Mouse (Mus musculus) adrenal gland, adult 2 months (tissue): ENCODE results near the gene Mapre3. TPM values are rescaled to one million over a fixed set of nuclear protein-coding genes. Genes with fewer than 3 reads are reported as not detected.
A peak's percentile ranks its signal among the peaks of the same experiment; 100 is the strongest.
"Not testable (repeated sequence)": the region's sequence is repeated elsewhere in the genome, so short reads cannot be mapped to it uniquely, and the experiment has no call there.

Experiments used
- DNase-seq: peaks from one replicate; pipeline ENCODE4 v3.0.0; 2021
- polyA plus RNA-seq: library from polyadenylated mRNA; depleted of rRNA; stranded (reverse); fragments of >200 nt; gene quantifications from 2 replicates; pipeline ENCODE4 v1.2.3, GENCODE M21; 2012
- total RNA-seq, 2 experiments: library from RNA; stranded (reverse); gene quantifications; 2 replicates each; pipeline ENCODE4 v1.2.3; 2021

The Mapre3 gene
- total and polyA plus RNA-seq, 3 experiments = 60.0 to 134 (median 79.0) TPM

DNA sequence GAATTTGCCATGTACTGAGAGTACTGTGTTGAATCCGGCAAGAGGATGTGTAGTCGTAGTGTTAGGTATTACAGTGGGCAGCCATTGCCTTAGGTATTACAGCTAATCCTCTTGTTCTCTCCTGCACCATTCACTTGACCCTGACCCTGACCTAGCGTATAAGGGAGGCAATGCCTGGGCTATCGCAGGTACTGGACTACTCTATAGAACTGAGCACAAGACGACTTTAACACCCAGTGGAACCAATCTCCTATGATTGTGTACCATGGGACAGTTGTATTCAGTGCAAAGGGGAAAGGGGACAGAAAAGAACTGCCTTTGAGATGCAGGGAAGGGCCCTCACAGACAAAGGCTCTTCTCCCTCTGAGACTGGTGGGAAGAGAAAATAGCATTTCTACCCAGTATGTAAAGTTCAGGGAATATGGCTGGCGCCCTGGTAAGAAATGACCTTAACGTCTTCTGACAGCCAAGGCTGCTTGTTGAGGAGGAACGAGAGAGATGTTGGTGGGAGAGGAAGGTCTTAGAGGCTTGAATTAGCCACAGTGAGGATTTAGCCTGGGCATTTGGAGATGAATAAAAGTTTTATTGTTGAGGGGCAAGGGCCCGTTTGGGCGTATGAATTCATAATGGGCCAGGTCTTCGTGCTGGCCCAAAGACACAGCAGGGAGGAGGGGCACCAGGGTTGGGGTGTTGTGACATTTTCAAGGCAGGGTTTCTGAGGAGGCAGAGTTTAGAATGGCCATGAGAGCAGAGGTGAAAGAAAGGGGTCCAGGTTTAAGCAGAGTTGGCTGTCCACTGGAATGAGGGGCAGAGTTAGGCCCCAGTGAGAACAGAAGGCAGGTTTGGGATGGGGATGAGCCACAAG lies 9.9 kb downstream of the Mapre3 start:
- no peak for DNase-seq

DNA sequence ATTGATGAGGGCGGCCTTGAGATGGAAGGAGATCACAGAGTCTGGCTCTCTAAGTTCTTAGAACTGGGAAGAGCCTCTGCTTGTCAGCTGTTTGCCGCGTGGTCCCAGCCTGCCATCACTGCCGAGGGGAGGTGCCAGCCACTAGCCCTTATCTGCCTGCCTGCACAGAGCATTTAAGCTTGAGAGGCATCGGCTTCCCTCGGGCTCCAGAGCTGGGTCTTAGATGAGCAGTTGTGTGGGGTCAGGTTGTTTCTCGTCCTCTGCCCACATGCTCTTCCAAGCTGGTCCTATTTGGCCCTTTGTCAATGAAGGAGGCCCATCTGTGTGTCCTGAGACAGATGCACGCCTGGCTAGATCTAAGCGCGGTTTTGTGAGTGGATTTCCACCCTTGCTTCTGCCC lies 10.7 kb downstream of the Mapre3 start:
- DNase-seq = peak; percentile 25

DNA sequence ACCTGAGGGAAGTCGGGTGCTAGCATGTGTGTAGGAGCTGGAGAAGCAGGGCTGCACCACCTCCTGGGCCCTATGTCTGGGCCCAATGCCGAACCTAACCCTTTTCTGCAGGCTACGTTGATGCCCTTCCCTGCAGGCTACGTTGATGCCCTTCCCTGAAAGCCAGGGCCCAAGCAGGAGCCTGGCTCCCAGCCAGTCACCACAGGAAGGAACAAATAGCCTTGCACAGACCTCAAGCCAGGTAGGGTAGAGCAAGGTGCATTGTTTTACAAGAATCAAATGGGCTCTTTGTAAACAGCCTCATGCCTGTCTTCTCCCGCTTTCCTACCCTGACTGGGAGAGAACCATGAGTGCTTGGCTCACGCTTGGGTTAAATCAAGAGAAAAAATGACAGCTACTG lies 11.4 kb downstream of the Mapre3 start:
- DNase-seq = no peak

DNA sequence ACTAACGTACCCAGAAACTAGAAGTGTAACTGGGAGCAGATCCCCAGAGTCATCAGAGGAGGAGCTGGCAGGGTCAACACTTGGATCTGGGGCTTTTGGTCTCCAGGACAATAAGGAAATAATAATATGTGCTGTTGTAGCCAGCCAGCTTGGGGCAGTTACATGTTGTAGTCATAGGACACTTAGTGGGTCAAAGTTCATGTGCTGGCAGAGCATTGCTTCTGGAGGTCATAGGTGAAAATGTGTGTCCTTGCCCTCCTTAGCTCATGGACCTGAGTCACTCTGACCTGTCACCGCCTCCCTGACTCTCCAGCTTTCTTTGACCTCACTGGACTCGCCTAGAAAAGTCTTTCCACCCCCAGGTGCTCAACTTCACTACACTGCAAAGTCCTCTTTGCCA lies 19.0 kb downstream of the Mapre3 start:
- DNase-seq = peak; percentile 69

DNA sequence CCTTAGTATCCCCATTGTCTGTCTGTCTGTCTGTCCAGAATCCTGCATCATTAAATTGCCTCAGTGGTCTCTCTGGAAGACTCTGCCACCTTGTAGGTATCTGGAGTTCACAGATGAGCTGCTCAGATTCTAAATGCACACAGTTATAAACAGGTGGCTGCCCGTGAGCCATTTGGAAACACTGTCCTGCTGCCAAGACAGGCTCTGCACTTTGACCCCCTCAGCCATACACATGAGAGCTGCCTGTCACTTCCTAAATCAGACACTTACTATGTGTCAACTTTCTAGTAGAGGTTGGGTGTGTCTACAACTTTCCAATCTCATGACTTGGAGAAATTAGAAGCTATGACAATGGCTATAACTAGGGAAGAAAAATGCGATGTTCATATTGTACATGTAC lies 25.3 kb downstream of the Mapre3 start:
- DNase-seq = no peak

DNA sequence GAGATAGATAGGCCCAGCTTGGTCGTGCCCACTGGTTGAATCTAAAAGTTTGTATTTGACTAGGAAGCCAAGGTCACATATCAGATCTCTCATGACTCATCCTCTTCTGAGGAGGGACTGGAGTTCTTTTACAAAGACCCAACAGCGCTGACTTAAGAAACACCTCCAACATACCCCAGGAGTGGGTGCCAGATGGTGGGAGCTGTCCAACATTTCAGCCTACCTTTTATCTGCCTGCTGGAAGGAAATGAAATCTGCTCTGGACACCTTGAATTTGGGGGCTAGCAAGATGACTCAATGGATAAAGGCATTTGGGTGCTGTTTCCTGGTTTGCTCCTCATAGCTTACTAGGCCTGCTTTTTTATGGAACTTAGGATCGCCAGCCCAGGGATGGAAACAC lies 27.5 kb downstream of the Mapre3 start:
- DNase-seq = no peak

DNA sequence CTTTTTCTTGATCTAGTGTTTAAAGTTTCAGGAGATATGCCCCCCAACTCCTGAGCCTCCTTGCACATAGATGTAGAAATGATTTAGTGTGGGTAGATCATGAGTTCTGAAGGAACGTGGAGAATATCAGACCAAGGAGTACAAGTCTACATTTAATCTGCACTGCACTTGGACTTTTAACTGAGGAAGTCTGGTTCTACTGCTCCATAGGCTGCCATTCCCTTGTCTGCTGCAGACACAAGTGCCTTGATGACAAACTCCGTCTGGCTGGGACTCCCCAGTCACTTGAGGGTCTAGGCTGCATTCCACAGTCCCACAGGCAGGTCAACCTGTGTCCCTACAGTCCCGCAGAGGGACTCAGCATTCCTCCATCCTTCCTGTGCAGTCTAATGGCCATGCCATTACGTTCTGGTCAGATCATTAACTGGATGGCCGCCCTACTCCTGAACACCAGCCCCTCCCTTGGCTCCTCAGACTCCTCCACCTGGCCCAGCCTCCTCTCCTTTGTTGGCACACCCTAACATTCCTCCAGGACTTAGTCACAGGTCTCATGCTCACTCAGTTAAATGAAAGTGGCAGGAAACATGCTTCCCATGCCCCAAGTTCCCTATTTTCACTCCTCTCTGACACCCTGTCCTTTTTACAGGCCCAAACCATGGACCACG lies 35.6 kb downstream of the Mapre3 start:
- no peak for DNase-seq

DNA sequence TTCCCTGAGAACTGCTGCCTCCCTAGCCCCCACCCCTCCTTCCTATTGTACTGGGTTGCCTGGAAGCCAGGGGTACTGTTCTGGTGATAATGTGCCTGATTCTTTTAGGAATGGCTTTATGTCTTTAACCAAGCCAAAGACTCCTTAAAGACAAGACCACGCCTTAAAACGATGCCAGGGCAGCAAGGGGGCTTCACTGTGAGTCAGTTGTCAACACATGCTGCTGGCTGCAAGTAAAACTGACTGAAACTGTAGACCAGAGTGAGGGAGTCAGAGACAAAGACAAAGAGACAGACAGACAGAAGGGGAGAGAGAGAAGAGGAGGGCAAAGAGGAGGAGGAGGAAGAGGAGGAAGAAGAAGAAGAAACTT lies 36.1 kb downstream of the Mapre3 start:
- no peak for DNase-seq

DNA sequence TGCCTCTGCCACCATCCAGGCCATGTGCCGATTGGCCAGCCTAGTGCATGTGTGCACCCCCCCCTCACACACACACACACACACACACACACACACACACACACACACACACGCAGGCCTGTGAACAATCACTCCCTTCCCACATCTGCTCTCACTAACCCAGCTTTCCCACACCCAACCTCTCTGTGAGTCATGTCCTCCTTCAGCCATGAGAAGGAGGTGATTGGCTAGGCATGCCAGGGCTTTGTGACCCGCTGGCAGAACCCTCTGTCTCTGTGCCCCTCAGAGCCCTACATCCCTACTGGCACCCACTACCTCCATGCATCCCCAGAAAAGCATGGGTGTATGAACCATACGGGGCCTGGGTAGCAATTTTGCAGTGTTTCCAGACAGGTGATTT lies 39.1 kb downstream of the Mapre3 start:
- no peak for DNase-seq

DNA sequence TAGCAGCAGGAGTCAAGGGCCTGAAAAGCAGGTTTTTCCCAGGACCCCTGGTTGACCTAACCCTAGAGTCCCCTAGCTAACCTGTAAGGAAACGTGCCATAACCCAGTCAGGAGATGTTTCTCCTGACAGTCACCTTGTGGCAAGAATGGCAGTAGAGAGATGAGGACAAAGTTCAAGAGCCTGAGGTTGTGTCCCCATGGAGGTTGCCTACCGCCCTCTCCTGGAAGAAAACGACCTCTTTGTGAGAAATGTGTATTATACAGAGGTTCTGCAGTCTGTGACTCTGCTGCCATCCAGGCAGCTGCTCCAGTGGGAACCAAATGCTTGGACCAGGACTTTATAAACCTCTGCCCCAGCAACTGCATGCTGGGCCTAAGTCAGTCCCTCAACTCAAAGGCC lies 41.2 kb downstream of the Mapre3 start:
- DNase-seq = no peak

DNA sequence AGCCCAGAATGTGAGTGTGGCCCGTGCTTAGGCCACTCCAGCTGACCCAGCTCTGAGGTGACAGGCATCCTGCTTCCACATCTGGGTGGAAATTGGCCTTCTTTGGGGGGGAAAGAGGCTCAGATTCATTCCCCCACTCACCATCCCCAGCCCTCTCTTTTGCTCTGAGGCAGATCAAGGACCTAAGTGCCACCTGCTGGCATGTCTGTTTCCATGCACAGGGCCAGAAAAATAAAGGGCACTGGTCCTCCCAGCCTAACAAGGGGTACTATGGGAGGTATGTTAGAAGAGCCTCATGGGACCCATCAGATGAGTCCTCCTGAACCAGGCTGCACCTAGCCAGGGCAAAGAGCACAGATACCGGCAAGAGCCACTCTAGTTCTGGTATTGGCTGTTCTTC lies 41.7 kb downstream of the Mapre3 start:
- DNase-seq = no peak

DNA sequence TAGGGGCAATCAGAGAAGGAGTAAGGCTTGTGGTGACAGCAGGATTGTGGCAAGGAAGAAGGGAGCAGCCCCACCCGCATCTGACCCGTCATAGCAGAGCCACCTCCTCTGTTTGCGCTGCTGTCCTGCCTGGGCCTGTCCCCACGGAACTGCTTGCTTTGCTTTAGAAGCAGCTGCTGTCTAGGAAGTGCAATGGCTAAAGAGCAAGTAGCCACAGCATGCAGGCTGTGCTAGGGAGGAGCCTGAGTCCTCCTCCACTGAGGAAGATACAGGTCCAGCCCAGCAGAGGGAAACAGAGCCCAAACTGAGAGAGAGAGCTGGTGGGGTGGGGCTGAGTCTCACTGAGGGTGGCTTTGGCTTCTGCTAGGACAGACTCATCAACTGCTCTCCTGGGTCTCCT lies 49.4 kb downstream of the Mapre3 start:
- DNase-seq = no peak

DNA sequence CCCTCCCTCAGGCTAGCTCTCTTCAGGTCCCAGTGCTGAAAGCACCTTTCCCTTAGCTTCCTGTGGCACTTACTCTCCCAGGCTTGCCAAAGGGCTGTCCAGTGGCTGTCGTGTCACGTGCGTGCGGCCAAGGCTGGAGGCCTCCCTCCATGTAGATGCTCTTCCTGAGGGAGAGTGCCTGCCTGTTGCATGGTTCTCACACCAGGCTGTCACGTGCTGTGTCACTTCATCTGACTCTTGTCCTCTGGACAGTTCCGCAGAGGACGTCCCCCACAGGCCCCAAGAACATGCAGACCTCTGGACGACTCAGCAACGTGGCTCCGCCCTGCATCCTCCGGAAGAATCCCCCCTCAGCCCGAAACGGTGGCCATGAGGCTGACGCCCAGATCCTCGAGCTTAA lies 49.9 kb downstream of the Mapre3 start:
- no peak for DNase-seq

DNA sequence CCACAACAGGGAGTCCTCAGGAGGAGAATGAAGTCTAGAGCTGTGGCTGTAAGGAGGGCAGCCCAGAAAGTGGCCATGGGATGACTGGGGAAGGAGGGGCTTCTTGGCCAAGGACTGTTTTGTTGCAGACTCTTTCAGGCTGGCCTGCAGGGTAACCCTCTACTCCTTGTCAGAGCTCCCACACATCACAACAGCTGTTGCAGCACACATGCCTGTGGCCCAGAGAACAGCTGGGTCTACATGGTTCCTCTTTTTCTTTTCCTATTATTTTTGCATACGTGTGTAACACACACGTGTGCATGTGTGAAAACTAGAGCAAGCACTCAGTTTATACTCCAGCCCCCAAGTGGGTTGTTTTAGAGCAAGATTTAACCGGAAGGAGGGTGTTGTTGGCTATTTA lies 52.4 kb downstream of the Mapre3 start:
- no peak for DNase-seq

DNA sequence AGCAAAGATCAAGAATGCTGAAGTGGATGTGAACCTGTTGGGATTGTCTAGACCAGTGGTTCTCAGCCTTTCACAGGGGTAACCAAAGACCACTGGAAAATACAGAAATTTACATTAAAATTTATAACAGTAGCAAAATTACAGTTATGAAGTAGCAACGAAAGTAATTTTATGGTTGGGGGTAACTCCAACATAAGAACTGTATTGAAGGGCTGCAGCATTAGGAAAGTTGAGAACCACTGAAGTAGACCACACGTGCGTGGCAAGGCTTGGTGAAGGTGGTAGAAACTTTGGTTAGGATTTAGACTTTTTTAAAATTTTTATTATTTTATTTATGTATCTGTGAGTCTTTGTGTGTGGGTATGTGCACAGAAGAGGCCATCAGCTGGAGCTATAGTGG lies 53.3 kb downstream of the Mapre3 start, which contains the start of gene Tmem214:
Gene Tmem214, plus strand, starts transcription at position 301 of the 400 bp plus-strand sequence.
- no peak for DNase-seq

DNA sequence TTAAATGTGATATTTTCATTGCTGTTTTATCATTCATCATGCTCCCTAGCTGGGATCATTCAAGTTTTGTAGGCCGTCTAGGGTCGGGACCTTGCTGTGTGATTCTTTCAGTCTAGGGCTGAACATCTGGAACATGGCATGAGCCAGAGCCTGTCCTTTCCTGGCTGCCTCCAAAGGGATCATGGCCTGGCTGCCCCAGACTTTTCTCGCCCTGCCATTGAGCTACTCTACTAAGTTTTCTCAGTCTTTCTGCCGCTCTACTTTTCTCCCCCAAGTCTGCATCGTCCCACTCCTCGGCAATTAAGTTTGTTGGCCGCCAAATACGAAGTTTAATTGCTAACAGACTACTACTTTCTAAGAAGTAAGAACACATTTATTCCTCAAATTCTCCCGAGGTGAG lies 54.5 kb downstream of the Mapre3 start:
- DNase-seq = no peak

DNA sequence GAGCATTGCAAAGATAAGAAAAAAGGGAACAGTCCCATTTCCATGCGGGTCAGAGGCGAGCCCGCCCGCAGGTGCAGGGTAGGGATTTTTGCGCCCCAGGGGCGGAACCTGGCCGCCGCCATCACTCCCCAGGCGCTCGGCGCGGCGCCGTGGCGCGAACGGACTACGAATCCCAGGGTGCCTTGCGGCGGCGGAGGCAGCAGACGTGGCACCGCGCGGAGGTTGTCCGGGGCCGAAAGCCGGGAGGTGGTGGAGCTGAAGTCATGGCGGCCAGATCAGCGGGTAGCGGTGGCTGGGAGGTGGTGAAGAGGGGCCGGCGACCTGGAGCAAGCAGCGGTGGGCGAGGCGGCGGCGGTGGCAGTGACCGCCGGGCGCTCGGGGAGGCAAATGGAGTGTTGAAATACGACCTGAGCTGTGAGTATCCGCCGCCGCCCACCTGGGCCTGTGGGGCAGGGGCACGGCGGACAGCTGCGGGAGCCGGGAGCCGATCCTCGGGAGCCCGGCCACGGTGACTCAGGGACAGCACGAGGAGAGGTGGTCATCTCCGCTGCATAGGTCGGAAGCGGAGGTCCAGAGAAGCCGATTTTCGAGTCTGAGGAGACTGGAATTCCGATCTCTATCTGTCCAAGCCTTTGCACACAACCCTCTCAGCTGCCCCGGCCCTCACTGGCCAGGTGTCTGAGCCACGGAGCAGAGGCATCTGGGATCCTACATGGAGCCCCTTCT lies 55.1 kb downstream of the Mapre3 start:
- peak; percentile 96 for DNase-seq

DNA sequence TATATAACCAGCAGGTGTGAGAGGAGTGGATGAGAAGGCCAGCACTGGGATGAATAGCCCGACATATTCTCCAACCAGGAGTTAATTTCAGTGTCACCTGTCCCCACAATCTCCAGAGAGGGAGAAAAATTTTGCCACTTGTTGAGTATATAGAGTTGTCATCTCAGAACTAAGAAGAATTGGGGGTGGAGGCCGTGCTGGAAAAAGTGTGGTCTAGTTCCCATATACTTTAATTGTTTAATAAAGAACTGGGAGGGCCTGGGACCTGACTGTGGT lies 55.6 kb downstream of the Mapre3 start:
- no peak for DNase-seq

DNA sequence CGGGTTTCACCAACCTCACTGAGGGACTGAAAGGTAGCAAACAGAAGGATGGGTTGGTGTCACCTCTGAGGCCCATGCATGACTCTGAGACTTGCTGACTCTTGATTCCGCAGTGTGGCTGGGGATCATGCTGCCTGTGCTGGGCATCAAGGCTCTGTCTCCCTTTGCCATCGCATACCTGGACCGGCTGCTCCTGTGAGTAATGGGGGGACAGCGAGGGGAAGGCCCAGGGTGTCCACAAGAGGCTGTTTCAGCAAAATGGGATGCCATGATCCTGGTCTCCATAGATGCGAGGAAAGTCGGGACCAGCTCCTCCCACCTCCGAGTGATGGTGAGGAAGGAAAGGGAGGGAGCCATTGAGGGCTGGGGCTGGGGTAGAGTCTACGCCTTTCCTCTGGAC lies 58.1 kb downstream of the Mapre3 start:
- DNase-seq = no peak

DNA sequence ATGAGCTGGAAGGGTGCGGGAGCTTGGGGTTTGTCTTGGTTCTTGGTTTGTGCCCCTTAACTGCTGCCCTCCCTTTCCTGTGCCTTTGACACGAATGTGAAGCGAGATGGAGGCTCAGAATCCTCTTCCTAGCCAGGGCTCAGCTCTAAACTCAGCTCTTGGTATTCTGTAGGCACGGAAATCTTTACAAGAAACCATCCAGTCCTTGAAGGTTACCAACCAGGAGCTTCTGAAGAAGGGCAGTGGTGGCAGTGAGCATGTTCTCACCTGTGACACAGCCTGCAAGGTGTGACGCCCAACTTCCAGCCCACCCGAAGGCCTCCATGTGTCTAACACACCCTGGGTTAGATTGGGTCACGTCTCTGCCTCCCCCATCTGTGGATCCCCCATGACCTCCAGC lies 59.9 kb downstream of the Mapre3 start:
- DNase-seq = no peak

DNA sequence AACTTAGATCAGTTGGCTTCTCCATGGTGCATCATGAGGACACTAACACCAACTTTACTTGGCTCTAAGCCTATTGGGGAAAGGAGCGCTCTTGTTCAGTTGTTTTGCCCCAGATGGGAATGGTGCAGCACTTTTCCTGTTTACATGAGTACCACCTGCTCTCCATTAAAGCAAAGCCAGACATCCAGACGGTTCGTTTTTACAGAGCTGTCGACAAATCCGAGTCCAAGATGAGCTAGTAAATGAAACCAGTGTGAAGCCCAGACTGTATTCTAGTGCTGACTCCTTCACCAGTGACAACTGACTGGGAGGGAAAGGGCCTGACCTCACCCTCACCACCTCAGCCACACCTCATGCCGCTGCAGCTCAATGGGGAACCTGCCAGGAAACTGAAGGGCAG lies 64.2 kb downstream of the Mapre3 start:
- DNase-seq = no peak

DNA sequence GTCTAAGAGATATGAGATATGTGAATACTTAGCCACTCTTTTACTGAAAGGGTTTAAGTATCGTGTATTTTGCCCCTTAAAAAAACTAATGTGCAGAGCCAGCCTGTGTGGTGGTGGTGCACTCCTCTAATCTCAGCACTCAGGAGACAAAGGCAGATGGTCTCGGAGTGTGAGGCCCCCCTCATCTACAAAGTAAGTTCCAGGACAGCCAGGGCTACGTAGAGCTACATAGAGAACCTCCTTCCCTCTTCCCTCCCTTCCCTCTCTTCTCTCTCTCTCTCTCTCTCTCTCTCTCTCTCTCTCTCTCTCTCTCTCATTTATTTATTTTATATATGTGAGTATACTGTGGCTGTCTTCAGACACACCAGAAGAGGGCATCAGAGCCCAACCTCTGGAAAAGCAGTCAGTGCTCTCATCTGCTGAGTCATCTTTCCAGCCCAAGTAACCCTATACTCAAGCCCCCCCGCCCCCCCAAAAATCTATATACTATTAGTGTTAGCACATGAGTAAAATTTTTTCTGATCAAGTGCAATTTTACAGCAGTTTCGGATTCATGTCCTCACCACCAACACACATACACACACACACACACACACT lies 65.0 kb downstream of the Mapre3 start:
- DNase-seq = no peak

DNA sequence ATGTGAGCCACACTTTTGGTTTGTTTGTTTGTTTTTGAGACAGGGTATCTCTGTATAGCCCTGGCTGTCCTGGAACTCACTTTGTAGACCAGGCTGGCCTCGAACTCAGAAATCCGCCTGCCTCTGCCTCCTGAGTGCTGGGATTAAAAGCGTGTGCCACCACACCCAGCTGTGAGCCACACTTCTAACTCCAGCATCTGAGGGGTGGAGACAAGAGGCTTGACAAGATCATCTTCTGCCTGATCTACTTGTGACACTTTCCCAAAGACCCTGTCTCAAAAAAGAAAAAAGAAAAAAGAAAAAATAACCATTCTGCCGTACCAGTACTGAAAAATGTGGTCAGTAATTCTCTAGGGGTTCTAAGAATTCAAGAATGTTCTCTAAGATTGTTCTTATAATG lies 67.4 kb downstream of the Mapre3 start:
- DNase-seq = not testable (repeated sequence)
